Mouse (Mus musculus) MEL-GATA-1-ER (cell line): ENCODE measurements around the gene Lyst.

Experiments
- DNase-seq: peaks from one replicate; pipeline ENCODE4 v3.0.0-alpha.2; 2012; ENCODE audit warnings: low read depth; ENCODE audit errors: extremely low read depth

Gene Lyst

GRCm38 (mm10) chr13:13573572-13574257 lies 16.5 kb upstream of the Lyst start:
- no peak for DNase-seq

GRCm38 (mm10) chr13:13574258-13574870 lies 15.8 kb upstream of the Lyst start:
- DNase-seq, result no peak

- DNase-seq, result no peak
Measured at GRCm38 (mm10) chr13:13575106-13575505, 15.1 kb upstream of the Lyst start.

GRCm38 (mm10) chr13:13576469-13577205 lies 13.6 kb upstream of the Lyst start:
- DNase-seq, result no peak

- DNase-seq, result no peak
Measured at GRCm38 (mm10) chr13:13581988-13582387, 8.2 kb upstream of the Lyst start.

GRCm38 (mm10) chr13:13583473-13583872 lies 6.7 kb upstream of the Lyst start:
- DNase-seq, result no peak

- no peak for DNase-seq
Measured at GRCm38 (mm10) chr13:13587653-13588184, 2.5 kb upstream of the Lyst start.

GRCm38 (mm10) chr13:13588518-13588917 lies 1.7 kb upstream of the Lyst start:
- DNase-seq, result no peak

- DNase-seq, result no peak
Measured at GRCm38 (mm10) chr13:13589032-13589431, 1.2 kb upstream of the Lyst start.

- DNase-seq, result no peak
Measured at GRCm38 (mm10) chr13:13591892-13592291, 1.7 kb downstream of the Lyst start.

GRCm38 (mm10) chr13:13596424-13597044 lies 6.3 kb downstream of the Lyst start:
- no peak for DNase-seq

GRCm38 (mm10) chr13:13597896-13598295 lies 7.7 kb downstream of the Lyst start:
- no peak for DNase-seq

- DNase-seq, result no peak
Measured at GRCm38 (mm10) chr13:13601407-13601806, 11.2 kb downstream of the Lyst start.

- no peak for DNase-seq
Measured at GRCm38 (mm10) chr13:13606149-13606548, 16.0 kb downstream of the Lyst start.

GRCm38 (mm10) chr13:13608311-13608710 lies 18.1 kb downstream of the Lyst start:
- DNase-seq, result no peak

- no peak for DNase-seq
Measured at GRCm38 (mm10) chr13:13609655-13610054, 19.5 kb downstream of the Lyst start.

GRCm38 (mm10) chr13:13612882-13613281 lies 22.7 kb downstream of the Lyst start:
- DNase-seq, result no peak

GRCm38 (mm10) chr13:13614235-13614634 lies 24.0 kb downstream of the Lyst start:
- DNase-seq, result no peak

GRCm38 (mm10) chr13:13621456-13621855 lies 31.3 kb downstream of the Lyst start:
- no peak for DNase-seq

- peak; percentile 33 for DNase-seq
Measured at GRCm38 (mm10) chr13:13622565-13622964, 32.4 kb downstream of the Lyst start.

- no peak for DNase-seq
Measured at GRCm38 (mm10) chr13:13633746-13634145, 43.5 kb downstream of the Lyst start.

- DNase-seq, result no peak
Measured at GRCm38 (mm10) chr13:13634706-13635105, 44.5 kb downstream of the Lyst start.
